Mouse (Mus musculus) adrenal gland, adult (tissue): Measurements from ENCODE around the gene Cask.

Source experiments
- DNase-seq, 2 experiments: peaks; one replicate each; pipeline ENCODE4 v3.0.0; 2022 to 2023; ENCODE audit warnings: low spot score in 1 of 2; ENCODE audit not compliant: inconsistent age in 2 of 2

The Cask gene

DNA sequence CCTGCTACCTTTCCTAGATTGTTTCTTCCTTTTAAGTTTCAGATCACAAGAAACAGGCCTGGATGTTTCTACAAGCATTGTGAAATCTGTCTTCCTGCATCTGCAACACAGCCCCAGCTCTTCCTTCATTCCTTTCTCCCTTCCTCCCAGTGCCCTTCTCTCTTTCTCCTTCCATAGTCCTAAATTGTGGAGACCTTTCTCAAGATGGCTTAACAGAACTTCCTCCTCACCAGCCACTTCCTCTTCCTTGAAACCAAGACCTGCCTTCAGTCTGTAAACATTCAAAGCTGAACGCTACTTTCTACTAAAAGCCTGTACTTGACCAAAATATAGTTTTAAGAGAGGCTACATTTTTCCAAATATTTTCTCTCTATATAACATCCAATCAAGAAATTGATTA is 214.8 kb downstream of the Cask start:
- DNase-seq = no peak

DNA sequence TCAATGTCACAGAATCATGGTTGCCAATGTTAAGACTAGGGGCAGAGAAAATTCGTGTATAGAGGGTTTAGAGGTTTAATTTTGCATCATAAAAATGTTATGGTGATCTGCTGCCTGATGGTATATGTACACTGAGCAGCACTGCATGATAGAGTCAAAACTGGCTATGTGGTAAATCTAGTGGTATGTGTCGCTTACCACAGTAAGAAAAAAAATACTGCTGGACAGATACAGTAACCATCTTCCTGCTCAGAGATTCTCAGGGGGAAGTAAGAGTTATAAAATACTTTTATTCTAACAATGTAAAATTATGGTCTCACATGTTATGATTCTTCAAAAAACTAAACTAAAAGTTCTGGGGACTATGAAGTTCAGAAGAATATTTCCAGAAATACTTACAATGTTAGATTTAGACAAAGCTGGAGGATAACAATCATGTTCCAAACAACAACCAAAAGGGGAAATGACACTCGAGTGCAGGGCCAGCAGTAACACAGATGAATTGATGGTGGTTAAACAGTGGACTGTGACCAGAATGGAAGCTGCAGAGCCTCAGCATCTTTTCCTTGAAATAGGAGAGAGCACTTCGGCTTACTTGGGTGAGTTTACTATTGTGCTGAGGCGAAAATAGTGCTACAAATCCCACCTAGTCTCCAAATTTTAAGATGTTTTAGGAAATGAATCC is 219.4 kb downstream of the Cask start, which contains the start of gene Gpr34:
Gene Gpr34 (plus strand): TSS at position 491 of the 685 bp plus-strand sequence.
- DNase-seq = no peak

DNA sequence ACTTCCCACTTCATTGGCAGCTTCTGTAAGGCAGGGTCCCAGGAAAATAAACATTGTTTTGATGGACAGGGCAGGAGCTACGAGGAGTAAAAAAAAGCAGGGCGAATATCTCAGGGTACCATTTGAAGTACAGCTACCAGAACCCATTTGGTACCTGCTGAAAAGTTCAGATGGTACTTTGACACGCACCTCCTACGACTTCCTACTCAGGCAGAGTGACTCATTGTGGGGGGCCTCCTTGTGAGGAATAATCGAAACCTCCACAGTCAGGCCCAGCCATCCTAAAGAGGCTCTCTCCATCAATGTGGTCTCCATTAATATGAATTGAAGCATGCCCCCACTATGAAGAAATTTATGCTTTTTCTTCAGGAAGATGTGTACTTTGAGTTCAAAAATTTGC is 228.5 kb downstream of the Cask start:
- DNase-seq = no peak

DNA sequence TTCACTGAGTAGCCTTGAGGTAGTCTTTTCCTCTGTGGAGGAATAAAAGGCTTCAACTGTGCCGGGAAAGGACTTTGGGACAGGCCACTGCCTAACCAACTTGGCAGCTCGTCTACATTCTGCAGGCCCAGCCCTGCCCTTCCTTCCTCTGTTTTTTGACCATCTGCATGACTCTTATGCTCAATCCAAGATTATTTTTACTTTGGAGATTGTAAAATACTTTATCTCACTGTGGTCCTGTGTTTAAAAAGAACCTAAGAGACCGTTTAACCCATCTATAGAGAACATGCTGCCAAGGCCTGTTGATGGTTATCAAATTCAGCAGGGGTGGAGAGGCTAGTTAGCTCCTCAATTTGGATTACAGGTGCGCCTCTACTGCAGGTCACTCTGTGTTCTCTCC is 229.7 kb downstream of the Cask start:
- no peak for DNase-seq

DNA sequence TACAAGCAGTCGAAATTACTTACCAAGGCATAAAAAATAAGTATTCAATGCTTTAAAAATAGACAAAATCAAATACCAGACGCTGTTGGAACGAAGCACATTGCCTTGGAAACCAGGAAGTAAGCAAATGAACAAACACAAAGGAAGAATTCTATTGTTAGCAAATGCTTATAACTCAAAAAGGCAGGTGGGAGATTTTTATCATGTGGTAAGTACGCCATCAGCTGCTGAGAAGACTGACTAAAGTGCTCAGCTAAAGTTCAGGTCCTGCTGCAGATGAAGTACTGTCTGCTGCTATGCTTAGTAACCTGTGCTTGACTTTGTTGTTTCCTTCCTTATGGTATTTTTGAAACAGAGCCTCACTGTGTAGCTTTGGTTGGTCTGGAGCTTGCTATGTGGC is 232.7 kb downstream of the Cask start:
- no peak for DNase-seq

DNA sequence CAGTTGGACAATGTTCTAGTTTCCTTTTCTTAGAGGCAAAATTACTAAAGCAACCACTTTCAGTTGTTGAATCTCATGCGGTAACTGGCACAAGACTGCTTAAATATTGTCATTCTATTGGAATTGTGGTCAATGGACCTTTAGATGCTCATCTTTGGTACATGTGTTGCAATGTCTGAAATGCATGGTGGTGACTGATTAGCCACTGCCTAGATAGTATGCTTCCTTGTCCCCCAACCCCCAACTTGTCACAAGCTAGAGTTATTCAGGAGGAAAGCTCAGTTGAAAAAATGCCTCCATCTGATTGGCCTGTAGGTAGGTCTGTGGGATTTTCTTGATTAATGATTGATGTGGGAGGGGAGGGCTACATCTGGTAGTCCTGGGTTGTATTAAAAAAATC is 233.9 kb downstream of the Cask start:
- DNase-seq = no peak

DNA sequence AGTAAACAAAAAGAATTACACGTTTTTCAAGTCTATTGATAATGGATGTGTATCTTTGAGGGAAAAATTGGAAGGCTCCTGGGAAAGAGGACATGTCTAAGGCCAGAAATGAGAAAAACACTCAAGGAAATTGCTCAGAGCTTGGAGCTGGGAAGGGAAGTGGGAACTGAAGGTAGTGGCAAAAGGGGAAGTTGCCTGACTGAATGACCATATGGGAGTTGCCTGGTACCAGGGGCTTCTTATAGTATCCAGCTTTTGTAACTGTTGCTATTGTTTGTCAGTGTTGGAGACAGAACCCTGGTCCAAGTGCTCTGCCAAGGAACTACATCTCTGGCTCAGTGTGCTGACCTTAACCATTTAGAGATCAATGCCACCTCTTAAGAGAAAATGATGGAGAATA is 234.4 kb downstream of the Cask start:
- DNase-seq = no peak

DNA sequence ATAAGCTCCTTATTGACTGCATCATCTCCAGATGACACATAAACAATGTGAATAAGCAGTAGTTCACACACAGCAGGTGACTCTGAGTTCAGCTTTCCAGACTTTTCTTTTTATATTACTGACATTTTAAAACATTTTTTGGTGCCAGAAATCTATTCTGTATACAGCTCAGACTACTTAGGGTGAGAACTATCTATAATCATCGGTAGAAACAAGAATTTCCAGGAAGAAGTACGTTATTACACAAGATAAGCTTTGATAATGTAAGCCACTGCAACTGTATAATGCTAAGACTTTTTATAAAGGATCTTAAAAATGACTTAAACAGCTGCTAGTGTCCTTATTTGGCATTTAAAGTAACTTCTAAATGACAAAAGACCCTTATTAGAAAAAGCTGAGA is 239.1 kb downstream of the Cask start:
- DNase-seq = no peak

DNA sequence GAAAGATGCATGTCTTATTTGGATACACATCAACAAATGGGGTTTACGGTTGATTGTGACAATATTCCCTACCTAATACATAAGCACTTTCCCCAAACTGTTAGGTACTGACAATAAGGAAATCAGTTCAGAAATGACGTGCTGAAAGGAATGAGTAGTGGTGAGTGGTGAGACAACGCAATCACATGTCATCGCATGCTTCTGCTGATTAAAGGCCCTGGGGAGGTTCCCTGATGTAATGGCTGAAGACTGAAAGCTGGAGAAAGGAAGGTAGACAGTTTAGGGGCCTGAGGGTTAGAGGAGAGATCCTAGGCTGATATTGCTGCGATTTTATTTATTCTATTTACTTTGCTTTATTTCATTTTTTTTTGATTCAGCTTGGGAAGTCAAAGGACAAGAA is 240.1 kb downstream of the Cask start:
- DNase-seq = no peak

DNA sequence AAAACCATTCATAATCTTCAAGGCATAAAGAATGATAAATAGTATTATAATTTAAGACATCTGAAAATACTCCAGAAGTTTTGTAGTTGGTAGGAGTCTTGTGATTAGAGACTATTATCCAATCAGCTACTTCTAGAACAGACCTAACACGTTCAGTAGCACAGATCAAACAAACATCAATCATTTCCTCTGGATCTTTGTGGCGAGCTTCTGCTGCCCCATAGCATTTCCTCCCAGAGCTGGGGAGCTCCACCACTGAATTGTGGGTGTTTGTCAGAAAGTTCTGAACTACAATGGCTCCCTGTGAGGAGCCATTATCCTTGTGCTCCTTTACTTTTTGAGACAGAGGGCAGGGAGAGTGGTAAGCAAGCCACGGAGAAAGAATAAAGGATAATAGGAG is 243.4 kb downstream of the Cask start:
- DNase-seq = no peak

DNA sequence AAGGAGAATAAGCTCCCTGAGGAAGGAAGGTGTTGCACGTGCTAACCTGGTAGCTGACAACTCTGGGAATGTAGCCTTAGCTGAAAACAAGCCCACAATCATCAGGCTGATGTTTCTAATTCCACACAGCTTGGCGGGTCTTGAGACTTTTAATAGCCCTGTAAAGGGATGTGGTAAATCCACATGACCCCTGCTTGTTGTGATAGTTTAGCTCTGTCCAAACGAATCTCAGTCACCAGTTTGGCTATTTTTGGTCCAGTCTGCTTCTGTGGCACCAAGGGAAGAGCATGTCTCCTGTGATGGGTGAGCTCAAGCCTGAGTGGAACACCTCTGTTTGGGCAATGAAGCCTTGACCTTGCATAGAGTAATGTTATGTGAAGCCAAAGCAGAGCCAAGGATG is 244.4 kb downstream of the Cask start:
- no peak for DNase-seq

DNA sequence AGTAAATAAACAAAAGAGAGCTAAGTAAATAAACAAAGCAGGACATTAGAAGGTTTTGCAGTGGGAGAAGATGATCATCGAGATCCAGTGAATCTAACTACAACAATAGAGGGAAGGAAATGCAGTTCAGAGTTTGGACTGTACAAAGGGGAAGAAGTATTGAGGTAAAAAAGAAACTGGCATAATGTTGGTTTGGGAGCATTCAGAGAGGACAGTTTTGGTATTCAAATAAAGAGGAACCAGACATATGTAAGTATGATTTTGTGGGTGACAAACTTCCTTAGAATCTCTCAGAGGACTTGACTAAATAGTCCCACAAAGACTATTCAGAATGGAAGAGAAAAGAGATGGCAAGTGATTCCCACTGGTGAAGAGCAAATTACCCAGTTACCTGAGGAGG is 251.2 kb downstream of the Cask start:
- DNase-seq = no peak

DNA sequence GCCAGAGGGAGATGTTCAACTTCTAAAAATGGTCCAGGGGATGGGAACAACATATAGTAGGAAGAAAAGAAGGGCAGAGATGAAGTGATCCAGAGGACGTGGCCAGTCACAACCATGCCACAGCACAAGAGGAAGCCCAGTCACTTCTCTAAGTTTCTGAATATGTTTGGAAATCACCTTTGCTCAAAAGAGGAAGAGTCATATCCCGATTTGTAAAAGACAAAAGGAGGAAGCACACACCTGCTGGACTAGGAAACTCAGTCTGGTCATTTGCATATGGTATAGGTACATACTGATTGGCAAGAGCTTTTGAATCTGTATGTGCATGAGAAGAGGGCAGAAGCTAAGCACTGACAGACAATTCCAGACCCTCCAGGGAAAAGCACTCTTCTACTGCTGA is 251.8 kb downstream of the Cask start:
- DNase-seq = no peak

DNA sequence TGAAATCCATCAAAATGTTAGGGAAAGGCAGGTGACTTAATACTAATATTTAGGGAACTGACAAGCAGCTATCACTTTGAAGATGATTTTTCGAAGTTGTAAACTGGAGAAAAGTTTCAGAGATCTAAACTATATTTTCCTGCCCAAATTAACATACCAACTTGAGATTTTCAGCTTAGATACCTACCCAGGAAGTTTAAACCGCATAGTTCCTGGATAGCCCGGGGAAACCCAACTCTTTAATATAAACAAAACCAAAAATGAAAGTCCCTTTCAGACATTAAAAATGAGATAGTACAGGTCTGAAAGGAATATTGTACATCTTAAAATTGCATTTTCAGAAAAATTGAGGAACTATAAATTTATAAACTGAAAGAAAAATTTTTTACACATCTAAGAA is 273.5 kb downstream of the Cask start:
- no peak for DNase-seq

DNA sequence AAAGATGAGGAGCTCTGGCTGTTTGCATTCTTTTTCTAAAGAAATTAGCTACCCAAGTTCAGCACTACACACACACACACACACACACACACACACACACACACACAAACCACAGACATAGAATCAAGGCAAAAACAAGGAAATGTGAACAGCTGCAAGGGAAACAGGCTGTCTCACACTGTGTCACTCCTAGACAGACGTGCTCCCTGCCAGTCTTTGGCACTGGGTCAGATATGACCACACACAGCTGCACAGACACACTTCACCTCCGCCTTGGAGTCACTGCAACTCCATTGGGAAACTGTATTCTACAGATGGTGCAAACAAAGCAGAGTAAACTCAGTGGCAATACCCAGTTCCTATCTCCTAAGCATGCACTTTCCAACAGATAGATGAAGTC is 274.6 kb downstream of the Cask start:
- DNase-seq = peak; percentile 16 to 55

DNA sequence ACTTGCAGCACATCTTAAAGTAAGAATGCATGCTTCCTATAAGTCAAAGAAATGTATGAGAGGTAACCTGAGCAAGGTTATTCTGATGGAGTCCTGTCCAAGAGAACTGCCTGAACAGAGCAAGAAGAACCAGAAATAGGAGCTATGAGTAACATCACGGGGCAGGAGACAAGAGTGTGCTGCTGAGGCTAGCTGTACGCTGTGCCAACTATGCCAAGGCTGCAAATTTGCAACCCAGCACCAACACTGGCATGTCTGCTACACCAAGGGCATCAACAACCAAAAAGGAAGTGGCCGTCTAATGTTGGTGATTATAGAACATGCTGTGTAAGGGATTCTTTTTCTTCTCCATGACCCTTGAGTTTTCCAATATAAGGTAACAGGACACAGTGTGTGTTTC is 276.3 kb downstream of the Cask start:
- peak in 1 of 2 experiments; percentile 44 for DNase-seq

DNA sequence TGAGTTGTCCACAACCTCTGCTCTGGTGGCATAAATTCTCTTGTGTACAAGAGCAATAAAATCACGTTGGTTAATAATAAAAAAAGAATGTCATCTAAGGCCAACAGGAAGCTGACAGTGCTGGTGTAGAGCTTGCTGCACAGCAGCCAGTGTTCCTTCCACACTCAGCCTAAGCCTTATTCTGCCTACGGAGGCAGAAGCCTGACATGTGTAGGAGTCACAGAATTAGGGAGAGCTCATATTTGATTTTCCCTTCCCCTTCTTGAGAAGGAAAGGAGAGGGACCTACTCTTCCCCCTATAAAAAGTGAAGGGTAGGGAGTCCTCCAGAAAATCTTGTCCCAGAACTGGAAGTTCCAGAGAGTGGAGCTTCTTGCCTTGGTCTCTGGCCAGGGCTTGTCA is 276.9 kb downstream of the Cask start:
- no peak for DNase-seq

DNA sequence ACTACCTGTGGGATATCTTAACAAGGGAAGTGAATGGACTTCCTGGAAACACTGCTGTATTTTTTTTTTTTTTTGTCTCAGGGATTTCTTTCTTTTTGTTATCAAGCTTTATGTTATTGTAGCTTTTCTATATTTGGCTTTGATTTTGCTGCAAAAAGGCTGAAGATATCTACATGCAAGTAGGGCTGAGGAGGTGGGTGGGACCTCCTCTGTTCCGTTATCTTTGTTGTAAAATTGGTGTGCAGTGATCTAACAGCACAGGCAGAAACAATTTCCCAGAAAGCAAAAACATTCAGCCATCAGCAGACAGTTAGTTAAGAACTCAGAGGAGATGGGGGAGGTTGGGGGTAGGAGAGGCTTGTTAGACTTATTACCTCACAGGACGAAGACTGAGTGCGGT is 296.7 kb downstream of the Cask start:
- no peak for DNase-seq

DNA sequence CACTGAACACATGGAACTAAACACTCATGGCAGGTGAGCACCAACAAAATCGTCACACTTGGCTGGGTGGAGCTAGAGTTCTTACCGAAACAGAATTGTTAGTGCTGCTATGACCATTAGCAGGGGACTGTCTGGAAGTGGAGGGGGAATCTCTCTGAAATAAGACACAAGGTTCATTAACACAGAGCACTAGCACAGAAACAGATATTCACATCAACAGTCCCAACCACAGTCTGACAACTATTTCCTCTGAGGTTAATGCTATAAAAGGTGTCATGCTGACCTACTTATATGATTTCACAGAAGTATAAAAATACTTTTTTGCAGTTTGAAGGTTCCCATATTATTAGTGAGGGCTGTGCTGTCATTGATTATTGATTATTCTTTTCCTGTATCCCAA is 298.9 kb downstream of the Cask start:
- no peak for DNase-seq

DNA sequence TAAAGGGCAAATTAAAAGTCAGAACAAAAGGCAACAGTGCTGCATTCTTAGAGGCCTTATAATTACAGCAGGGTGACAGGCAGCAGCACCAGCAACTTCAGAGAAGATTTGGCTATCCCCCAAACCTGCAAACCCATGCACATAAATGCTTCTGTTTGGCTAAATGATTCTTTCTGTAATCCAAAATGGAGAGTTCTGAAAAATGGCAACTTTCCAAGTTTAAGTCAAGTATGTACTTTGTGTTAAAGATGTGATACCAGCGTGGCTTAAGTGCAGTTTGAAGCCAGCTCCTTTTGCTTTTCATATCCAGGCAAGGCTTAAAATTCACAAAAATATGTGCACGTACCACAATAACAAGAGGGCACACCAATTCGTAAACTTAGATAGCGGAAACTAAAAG is 299.6 kb downstream of the Cask start:
- no peak for DNase-seq

DNA sequence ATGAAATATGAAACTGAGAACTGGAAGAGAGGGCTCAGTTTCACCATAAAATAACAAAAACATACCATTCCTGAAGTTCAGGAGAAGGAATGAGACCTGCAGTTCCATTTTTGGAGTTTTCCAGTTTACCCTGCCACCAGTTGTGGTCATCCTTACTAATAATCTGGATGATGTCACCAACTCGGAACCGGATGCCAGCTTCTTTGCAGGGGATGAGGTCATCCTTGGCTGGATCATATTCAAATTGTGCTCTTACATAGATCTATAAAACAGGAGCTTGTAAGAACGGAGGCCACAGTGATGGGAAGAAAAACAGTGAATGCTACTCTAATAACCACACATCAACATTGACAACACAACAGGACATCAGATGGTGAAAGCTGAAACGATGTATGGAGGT is 302.1 kb downstream of the Cask start:
- DNase-seq = peak; percentile 3 to 36

DNA sequence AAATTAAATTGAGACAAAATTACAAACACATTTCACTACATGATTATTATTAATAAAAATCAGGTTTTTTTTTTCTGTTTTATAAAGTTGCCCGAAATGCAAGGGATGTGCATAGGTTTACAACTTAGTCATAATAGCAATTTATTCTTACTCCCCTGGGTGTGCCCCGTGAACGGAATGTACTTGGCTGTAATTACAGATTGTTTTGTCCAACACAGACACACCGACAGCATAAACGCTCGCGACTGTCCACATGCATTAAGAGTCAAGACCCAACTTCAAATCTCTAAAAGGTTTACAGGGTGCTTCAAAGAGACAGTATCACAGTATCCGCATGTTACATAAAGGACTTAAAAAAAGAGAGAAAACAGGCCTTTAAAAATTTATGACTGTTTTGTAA is 329.9 kb downstream of the Cask start:
- DNase-seq = no peak

DNA sequence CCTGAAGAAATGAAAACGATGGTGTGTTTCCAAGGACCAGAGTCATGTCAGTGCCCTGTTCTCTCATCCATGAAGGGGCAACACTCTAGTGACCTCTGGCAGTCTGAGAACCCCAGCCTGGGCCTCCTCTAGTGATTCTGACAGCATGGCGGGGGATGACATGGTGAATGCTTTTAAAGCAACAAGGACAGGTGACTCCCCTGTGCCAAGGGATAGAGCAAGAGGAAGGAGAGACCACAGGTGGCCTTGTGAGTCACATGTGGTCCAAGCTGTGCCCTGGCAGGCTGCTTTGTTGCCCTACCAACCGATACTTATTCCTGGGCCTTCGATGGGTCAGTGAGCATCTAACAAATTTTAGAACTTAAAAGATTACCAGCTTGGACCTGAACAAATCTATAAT is 330.6 kb downstream of the Cask start:
- no peak for DNase-seq

DNA sequence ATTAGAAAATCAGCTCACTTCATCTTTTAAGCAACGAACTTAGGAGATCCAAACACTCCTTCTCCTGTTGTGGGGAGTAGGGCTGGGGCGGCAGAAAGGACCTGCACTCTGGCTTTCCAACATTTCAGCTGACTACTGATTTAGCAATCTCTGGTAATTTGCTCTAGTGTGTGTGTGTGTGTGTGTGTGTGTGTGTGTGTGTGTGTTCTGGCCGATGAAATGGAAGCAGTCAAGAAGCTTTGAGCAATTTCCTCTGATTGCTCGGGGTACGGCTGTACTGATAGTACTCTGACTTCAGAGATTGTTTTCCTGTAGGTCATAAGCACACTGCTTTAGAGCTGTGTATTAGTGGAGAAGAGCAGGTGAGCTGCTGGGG is 331.8 kb downstream of the Cask start:
- DNase-seq = no peak
